Mouse (Mus musculus): ENCODE results near the gene Gas7.

DNA sequence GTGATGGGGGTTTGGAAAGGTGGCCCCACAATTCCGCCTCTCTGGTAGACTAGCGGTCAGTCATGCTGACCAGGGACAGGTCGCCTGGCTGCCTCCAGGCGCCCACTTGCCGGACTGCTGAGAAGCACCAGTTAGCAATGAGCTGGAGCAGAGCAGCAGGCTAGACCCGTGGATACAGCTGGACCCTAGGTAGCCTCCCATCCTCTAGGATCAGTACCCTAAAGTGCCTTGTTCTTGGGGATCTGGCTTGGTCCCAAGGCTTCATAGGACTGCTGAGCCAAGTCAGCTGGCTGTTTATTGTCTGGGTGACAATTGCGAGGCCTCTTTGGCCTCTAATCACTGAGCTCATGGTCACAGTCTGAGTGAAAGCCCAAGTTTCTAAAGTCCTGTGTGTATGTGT lies 792 bp downstream of the Gas7 start:
- TF ChIP-seq CTCF (IDR thresholded peaks at IDR 0.05) (no peak), EP300 (IDR thresholded peaks at IDR 0.05) (no peak)

Data from lung, postnatal 0 days (tissue).